Mouse (Mus musculus) spleen, postnatal 4 days (tissue): ENCODE results near the gene Chrnb2.
A peak's percentile ranks its signal among the peaks of the same experiment; 100 is the strongest.
"Not testable (repeated sequence)": the region's sequence is repeated elsewhere in the genome, so short reads cannot be mapped to it uniquely, and the experiment has no call there.

Experiments used
- DNase-seq, 2 experiments: peaks; one replicate each; pipeline ENCODE4 v3.0.0; 2022; ENCODE audit warnings: low spot score in 2 of 2

The Chrnb2 gene

GRCm38 (mm10) chr3:89764119-89764724, at the start of gene Chrnb2:
Gene Chrnb2 (minus strand): TSS chr3:89764632.
- DNase-seq = peak; percentile 74 to 91

- no peak for DNase-seq
Observed at GRCm38 (mm10) chr3:89814051-89814450, 49.6 kb upstream of the Chrnb2 start.

GRCm38 (mm10) chr3:89812166-89812565, 47.7 kb upstream of the Chrnb2 start:
- no peak for DNase-seq

- no peak for DNase-seq
Observed at GRCm38 (mm10) chr3:89810841-89811240, 46.4 kb upstream of the Chrnb2 start.

GRCm38 (mm10) chr3:89808638-89809037, 44.2 kb upstream of the Chrnb2 start:
- DNase-seq = peak; percentile 86 to 87

GRCm38 (mm10) chr3:89807881-89808280, 43.4 kb upstream of the Chrnb2 start:
- peak in 1 of 2 experiments; percentile 31 for DNase-seq

GRCm38 (mm10) chr3:89807171-89807570, 42.7 kb upstream of the Chrnb2 start:
- no peak for DNase-seq

- DNase-seq = no peak
Observed at GRCm38 (mm10) chr3:89806751-89807150, 42.3 kb upstream of the Chrnb2 start.

GRCm38 (mm10) chr3:89805179-89805578, 40.7 kb upstream of the Chrnb2 start:
- no peak for DNase-seq

- DNase-seq = no peak
Observed at GRCm38 (mm10) chr3:89802876-89803275, 38.4 kb upstream of the Chrnb2 start.

- no peak for DNase-seq
Observed at GRCm38 (mm10) chr3:89801507-89801847, 37.0 kb upstream of the Chrnb2 start.

GRCm38 (mm10) chr3:89800774-89801506, 36.5 kb upstream of the Chrnb2 start:
- DNase-seq = no peak

- DNase-seq = not testable (repeated sequence)
Observed at GRCm38 (mm10) chr3:89800078-89800477, 35.6 kb upstream of the Chrnb2 start.

GRCm38 (mm10) chr3:89799476-89799875, 35.0 kb upstream of the Chrnb2 start:
- no peak for DNase-seq

GRCm38 (mm10) chr3:89798518-89798917, 34.1 kb upstream of the Chrnb2 start:
- DNase-seq = no peak

GRCm38 (mm10) chr3:89796358-89796757, 31.9 kb upstream of the Chrnb2 start:
- DNase-seq = no peak

- DNase-seq = no peak
Observed at GRCm38 (mm10) chr3:89795746-89796145, 31.3 kb upstream of the Chrnb2 start.

GRCm38 (mm10) chr3:89794616-89795015, 30.2 kb upstream of the Chrnb2 start:
- DNase-seq = no peak

- no peak for DNase-seq
Observed at GRCm38 (mm10) chr3:89788680-89789352, 24.4 kb upstream of the Chrnb2 start.

GRCm38 (mm10) chr3:89786275-89786674, 21.8 kb upstream of the Chrnb2 start:
- DNase-seq = peak in 1 of 2 experiments; percentile 51

GRCm38 (mm10) chr3:89784991-89785753, 20.7 kb upstream of the Chrnb2 start:
- peak; percentile 68 to 81 for DNase-seq

GRCm38 (mm10) chr3:89781640-89782039, 17.2 kb upstream of the Chrnb2 start:
- DNase-seq = no peak
